Mouse (Mus musculus) heart, embryonic 14.5 days (tissue): Measurements from ENCODE around the gene Neurod4. TPM values are rescaled to one million over a fixed set of nuclear protein-coding genes. Genes with fewer than 3 reads are reported as not detected.

ENCODE experiments used
- ATAC-seq: fragments of 200-750 bp; cut with Nextera tagmentation; 2 replicates; pipeline ENCODE4 v1.8.0; 2017; ENCODE audit warnings: low read depth, moderate TSS enrichment; ENCODE audit not compliant: insufficient number of reproducible peaks, insufficient read depth, low FRiP score
- H3K27ac ChIP-seq, 2 experiments: fragments of 200-500 bp in 1 of 2; fragments of 300-500 bp in 1 of 2; sonication (generic) in 1 of 2; replicated peaks in 1 of 2; 2 replicates each; pipeline ENCODE4 v1.5.1; 2012 to 2014; ENCODE audit warnings: low read depth in 2 of 2, low read length in 2 of 2, control low read depth in 1 of 2, mild to moderate bottlenecking in 1 of 2, mixed read lengths in 1 of 2; ENCODE audit not compliant: control insufficient read depth in 1 of 2, insufficient read depth in 1 of 2
- H3K27me3 ChIP-seq: fragments of 300-500 bp; sonication (generic); 2 replicates; pipeline ENCODE4 v1.6.1; 2014; ENCODE audit warnings: mild to moderate bottlenecking, low read length, control low read depth; ENCODE audit not compliant: control insufficient read depth, insufficient read depth
- H3K36me3 ChIP-seq: fragments of 300-500 bp; sonication (generic); 2 replicates; pipeline ENCODE4 v1.6.1; 2014; ENCODE audit warnings: mild to moderate bottlenecking, control low read depth, low read length, mixed read lengths; ENCODE audit not compliant: control insufficient read depth, insufficient read depth
- H3K4me1 ChIP-seq, 2 experiments: fragments of 200-500 bp in 1 of 2; fragments of 300-500 bp in 1 of 2; sonication (generic) in 1 of 2; 2 replicates each; pipeline ENCODE4 v1.6.1; 2012 to 2014; ENCODE audit warnings: low read length in 2 of 2, control low read depth in 1 of 2, mixed read lengths in 1 of 2; ENCODE audit not compliant: control insufficient read depth in 2 of 2, insufficient read depth in 2 of 2
- H3K4me2 ChIP-seq: fragments of 300-500 bp; sonication (generic); 2 replicates; pipeline ENCODE4 v1.6.1; 2014; ENCODE audit warnings: mild to moderate bottlenecking, low read length
- H3K4me3 ChIP-seq, 2 experiments: fragments of 200-500 bp in 1 of 2; fragments of 300-500 bp in 1 of 2; sonication (generic) in 1 of 2; 2 replicates each; pipeline ENCODE4 v1.5.1; 2012 to 2014; ENCODE audit warnings: low read length in 2 of 2, mild to moderate bottlenecking in 2 of 2, control low read depth in 1 of 2, low read depth in 1 of 2, moderate library complexity in 1 of 2; ENCODE audit not compliant: control insufficient read depth in 1 of 2, insufficient read depth in 1 of 2
- H3K9ac ChIP-seq: fragments of 300-500 bp; sonication (generic); 2 replicates; pipeline ENCODE4 v1.6.1; 2014; ENCODE audit warnings: mild to moderate bottlenecking, low read length
- H3K9me3 ChIP-seq: fragments of 300-500 bp; sonication (generic); 2 replicates; pipeline ENCODE4 v1.6.1; 2016; ENCODE audit warnings: low read length, control low read depth; ENCODE audit not compliant: control insufficient read depth
- WGBS: fragments of 180-500 bp; shearing (Covaris S2); extraction: QIAGEN DNeasy Blood & Tissue Kit; methylation state at CpG from one replicate; pipeline ENCODE4 v1.1.7; 2014; 5-methylcytosine and 5-hydroxymethylcytosine counted together
- polyA plus RNA-seq: library from polyadenylated mRNA; unstranded; fragments of >200 nt; fragmentation: Nextera tagmentation; extraction: Ambion mirVana; gene quantifications from 2 replicates; pipeline ENCODE4 v1.2.1, GENCODE M21; 2014

Neurod4 gene
- polyA plus RNA-seq, 1 experiment from 2014 or later, result not detected

- Histone ChIP-seq H3K4me2 (no peak overlapping the region), H3K27me3 (no peaks in the 10 kb centered on the region), H3K4me3 (no peak overlapping the region), H3K4me1 (no peaks in the 10 kb centered on the region), H3K36me3 (no peaks in the 10 kb centered on the region), H3K9me3 (no peaks in the 10 kb centered on the region), H3K27ac (no peak overlapping the region), H3K9ac (no peak overlapping the region)
- WGBS, result 71% methylated on average over 1 of the region's 1 CpGs
- ATAC-seq, result no peak
Measured at GRCm38 (mm10) chr10:130232117-130232516, 47.9 kb downstream of the Neurod4 start.

GRCm38 (mm10) chr10:130229584-130229983 lies 50.5 kb downstream of the Neurod4 start:
- ATAC-seq, result no peak
- Histone ChIP-seq H3K4me1 (no peaks in the 10 kb centered on the region), H3K36me3 (no peaks in the 10 kb centered on the region), H3K9ac (no peak overlapping the region), H3K4me2 (no peak overlapping the region), H3K27me3 (no peaks in the 10 kb centered on the region), H3K27ac (no peak overlapping the region), H3K9me3 (no peaks in the 10 kb centered on the region), H3K4me3 (no peak overlapping the region)
- WGBS, result 85% methylated on average over 5 of the region's 5 CpGs

GRCm38 (mm10) chr10:130228246-130228645 lies 51.8 kb downstream of the Neurod4 start:
- 3% methylated on average over 1 of the region's 1 CpGs for WGBS
- ATAC-seq, result no peak

GRCm38 (mm10) chr10:130225034-130225433 lies 55.0 kb downstream of the Neurod4 start:
- 52% methylated on average over 3 of the region's 3 CpGs for WGBS
- Histone ChIP-seq H3K4me2 (no peak overlapping the region), H3K27ac (no peak overlapping the region), H3K4me3 (no peak overlapping the region), H3K9ac (no peak overlapping the region), H3K9me3 (no peaks in the 10 kb centered on the region), H3K36me3 (no peaks in the 10 kb centered on the region), H3K27me3 (no peaks in the 10 kb centered on the region), H3K4me1 (no peaks in the 10 kb centered on the region)
- no peak for ATAC-seq

More at GRCm38 (mm10) chr10:130228246-130228645, 51.8 kb downstream of the Neurod4 start:
- no peaks in the 10 kb centered on the region for H3K27me3 ChIP-seq
- no peaks in the 10 kb centered on the region for H3K4me1 ChIP-seq
- H3K27ac ChIP-seq, result no peak overlapping the region
- H3K4me2 ChIP-seq, result no peak overlapping the region
- no peaks in the 10 kb centered on the region for H3K9me3 ChIP-seq
- H3K9ac ChIP-seq, result no peak overlapping the region
- no peak overlapping the region for H3K4me3 ChIP-seq
- H3K36me3 ChIP-seq, result no peaks in the 10 kb centered on the region

Other genes with a start within 250 kb of the Neurod4 start
- not detected in 2 replicates for gene Olfr821, start 249.9 kb downstream of the Neurod4 start, polyA plus RNA-seq
- not detected in 2 replicates for gene Olfr822, start 209.0 kb downstream of the Neurod4 start, polyA plus RNA-seq
- not detected in 2 replicates for gene Olfr823, start 164.9 kb downstream of the Neurod4 start, polyA plus RNA-seq
- not detected in 2 replicates for gene Olfr824, start 150.2 kb downstream of the Neurod4 start, polyA plus RNA-seq
- not detected in 2 replicates for gene Olfr825, start 113.5 kb downstream of the Neurod4 start, polyA plus RNA-seq
- gene Olfr826, start 96.1 kb downstream of the Neurod4 start, polyA plus RNA-seq, result not detected in 2 replicates
- gene Olfr827, start 65.8 kb downstream of the Neurod4 start, polyA plus RNA-seq, result not detected in 2 replicates
- 0.30 TPM in 1 of 2 replicates, not detected in the other for gene Tespa1, start 42.6 kb upstream of the Neurod4 start, polyA plus RNA-seq
- gene Vmn2r84, start 114.1 kb upstream of the Neurod4 start, polyA plus RNA-seq, result not detected in 2 replicates
- not detected in 2 replicates for gene Vmn2r85, start 149.5 kb upstream of the Neurod4 start, polyA plus RNA-seq
- not detected in 2 replicates for gene Vmn2r86, start 175.8 kb upstream of the Neurod4 start, polyA plus RNA-seq
- gene Vmn2r87, start 217.2 kb upstream of the Neurod4 start, polyA plus RNA-seq, result not detected in 2 replicates